Mouse (Mus musculus): Measurements from ENCODE around the gene Smug1.

The Smug1 gene

DNA sequence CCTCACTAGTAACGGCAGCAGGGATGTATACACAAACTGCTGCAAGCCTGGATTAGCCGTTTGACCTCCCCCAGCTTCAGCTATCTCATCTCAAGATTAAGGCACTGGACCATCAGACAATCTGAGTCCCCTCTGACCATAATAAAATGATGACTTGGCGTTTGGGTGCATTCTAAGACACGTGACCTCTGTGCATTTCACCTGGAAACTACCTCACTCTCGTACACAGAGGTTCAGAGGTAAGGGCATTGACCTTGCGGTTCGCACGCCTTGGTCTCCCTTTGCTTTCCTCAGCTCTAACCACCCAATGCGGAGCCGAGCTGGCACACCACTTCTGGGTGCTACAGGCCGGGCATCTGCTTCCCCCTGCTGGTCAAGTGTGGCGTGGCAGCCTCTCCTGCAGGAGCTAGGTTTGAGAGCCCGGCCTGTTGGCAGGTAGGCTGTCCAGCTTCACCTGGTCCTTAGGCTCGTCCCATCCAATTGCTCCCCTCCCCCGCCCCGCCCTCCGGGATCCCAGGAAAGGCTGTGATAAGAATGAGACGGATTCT lies 10.1 kb upstream of the Smug1 start:
- WGBS, result 4% methylated on average over 18 of the region's 18 CpGs

DNA sequence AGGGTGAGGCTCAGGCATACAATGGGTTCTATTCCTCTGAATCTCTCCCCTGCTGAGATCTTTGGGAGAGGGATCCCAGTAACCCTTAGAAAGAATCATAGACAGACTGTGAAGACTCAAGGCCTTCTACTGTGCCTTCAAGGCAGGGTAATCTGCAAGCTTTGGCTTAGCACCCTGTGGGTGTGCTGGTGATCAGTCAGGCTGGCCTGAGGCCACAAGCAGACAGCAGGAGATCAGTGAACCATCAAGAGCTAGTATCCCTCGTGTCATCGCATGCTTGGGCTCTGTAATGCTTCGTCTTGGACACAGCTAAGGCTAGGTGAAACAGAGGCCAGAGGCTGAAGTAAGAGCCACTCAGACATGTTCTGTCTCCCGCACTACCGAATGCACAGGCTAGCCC lies 6.4 kb upstream of the Smug1 start:
- WGBS, result 87% methylated on average over 5 of the region's 5 CpGs

DNA sequence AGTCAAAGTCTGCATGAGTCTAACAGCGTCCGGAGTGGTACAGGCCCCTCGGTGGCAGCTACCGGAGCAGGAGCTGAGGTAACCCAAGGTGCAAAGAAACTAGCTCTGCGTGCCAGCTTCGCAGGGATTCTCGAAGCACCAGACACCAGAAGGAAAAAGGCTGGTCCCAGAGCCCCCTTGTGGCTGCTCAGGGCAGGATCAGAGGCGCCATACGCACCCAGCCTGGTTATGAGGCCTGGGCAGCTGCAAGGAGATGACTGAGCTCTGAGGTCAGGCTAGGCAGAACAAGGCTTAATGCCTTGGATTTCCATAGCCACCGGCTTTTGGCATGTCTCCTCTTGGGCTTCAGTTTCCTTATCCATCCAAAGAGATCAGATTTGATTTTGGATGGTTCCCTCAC lies 5.6 kb upstream of the Smug1 start:
- WGBS, result 27% methylated on average over 10 of the region's 10 CpGs

DNA sequence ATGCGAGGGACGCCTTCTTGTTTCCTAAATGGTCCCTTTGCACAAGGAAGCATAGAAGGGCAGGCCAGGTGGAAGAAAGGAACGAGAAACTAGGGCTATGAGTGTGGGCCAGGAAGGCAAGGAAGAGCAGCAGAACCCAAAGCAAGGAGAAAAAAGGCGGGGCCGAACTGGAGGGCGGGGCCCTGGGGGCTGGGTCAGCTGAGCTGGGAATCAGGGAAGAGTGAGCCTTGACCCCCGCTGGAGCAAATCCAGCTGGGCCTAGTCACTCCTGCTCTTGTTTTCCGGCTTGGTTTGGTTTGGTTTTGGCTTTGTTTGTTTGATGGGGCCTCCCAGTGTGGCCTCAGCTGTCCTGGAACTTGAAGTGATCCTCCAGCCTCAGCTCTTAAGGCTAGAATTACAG lies 4.4 kb upstream of the Smug1 start:
- 52% methylated on average over 8 of the region's 8 CpGs for WGBS

DNA sequence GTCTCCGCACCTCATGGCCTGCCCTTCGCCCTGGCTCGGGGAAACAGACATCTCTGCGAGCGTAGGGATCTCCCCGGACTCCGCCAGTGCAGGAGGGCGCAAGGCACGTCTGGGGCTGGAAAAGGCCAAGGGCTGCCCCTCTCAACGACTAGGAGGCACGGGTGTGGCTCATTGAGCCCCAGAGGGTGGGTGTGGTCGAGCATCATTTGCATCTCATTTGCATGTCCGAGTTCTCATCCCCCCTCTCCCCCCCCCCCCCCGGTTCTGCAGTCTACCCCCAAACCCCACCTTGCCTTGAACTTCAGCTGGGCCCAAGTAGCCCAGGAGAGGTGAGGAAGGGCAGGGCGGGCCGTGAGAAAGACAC lies 3.4 kb upstream of the Smug1 start:
- 28% methylated on average over 16 of the region's 16 CpGs for WGBS

DNA sequence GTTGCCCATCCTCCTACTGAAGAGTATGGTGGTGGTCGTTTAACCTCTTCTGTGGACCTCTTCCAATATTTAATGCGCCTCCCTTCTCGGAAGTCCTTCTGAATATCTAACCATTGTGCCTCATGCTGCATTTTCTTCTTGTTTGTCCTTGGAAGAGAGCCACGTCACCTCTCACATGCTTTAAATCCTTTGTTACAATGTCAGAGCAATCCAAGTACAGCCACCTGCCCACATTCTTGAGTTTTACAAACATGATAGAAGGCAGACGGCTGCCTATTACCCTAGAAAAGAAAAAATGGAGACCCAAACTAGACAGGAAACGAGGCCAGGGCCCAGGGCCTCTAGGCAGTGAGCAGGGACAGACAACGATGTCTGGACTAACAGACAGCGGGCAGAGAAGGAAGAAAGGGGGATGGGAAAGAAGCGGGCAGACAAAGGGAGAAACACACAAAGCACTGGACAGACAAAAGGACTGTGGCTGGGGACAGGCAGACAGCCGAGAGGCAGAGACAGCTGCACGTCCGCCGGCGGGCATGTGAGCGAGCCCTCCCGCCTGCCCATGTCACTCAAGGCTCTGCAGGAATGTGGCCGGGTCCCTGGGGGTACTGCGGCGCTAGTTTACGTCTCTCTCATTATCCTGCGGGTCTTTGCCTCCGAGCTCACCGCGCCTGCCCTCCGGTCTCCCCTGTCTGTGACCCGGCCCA lies 2.9 kb upstream of the Smug1 start:
- WGBS, result 22% methylated on average over 26 of the region's 26 CpGs

DNA sequence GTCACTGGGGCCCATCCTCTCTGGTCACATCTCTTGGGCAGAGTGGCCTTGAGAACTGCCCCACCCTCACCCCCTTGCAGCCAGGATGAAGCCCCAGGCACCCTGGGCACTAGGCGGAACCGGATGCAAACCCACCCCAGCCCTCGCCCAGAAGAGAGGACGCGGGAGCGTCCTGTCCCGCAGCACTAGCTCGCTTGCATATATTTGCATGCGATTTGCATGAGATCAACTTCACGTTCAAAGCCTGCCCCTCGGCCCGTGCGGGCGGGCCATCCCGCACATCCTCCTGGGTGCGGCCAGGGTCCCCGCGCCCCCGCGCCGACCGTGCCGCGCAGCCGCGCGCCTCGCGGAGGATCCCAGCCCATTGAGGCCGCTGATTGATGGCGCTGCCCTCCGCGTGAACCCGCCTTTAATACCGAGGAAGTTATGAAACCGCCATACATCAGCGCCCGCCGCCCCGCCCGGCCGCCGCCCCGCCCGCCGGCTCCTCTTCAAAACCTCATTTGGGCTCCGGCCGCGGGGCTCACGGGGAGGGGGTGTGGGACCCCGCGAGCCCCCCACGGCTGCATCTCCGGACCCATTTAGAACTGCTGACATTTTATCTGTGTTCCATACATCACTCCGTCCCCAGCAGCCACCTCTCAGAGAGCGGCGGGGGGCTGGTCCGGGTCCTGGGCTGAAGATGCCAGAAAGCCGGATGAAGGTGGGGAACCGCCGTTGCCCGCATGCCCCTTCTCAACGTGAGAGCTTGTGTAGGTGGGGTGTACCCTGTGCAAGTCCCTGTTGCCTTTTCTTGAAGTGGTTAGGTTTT lies 2.1 kb upstream of the Smug1 start:
- 2% methylated on average over 63 of the region's 63 CpGs for WGBS

DNA sequence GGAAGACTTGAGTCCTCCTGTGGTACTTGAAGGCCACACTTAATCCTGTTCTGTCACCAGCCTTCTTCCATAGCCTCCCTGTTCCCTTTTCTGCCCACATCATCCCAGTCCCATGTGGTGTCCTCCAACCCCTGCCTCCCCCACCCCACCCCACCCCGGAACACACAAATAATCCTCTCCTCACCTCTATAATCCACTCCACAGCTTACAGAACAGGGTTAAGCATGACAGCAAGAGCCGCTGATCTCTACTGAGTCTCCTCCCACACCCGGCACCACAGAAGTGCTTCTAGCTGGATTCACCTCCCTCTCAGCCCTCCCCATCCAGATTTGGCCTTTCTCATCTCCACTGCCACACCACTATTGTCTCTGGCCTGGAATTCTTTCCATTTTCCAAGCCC lies 894 bp upstream of the Smug1 start:
- 49% methylated on average over 3 of the region's 3 CpGs for whole genome bisulfite sequencing

DNA sequence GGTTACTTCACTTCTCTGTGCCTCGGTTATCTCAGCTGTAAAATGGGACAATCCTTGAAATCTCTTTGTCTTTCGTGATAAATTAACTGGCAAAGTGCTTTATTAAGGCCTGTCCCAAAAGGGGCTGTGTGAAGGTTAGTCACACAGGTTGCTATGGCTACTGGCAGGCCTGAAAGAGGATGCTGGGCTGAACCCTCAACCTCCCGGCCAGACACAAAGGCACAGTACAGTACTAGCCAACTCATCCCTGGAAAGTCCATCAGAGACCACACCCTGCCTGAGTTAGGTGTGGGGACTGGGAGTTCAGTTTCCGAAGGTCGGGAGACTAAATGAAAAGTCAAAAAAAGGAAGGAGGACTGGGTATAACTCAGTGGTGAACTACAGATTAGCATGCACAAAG lies 968 bp downstream of the Smug1 start:
- 42% methylated on average over 5 of the region's 5 CpGs for WGBS

DNA sequence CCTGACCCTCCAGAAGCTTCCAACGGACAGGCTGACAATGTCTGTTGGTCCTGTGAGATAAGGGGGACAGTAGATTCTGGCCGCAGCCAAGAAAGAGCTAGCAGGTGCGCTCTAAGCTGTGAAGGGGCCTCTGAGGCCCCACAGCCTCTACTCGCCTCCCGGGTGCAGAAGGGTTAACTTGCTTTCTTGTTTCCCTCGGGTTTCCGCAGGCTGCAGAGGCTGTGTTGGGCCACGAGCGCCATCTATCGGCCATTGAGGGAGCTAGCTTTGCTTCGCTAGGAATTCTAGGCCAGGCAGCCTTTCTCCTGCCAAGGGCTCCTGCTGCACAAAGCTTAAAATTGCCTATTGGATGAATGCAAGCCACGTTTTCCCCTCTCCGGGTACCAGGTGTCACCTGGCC lies 1.5 kb downstream of the Smug1 start:
- WGBS, result under 1% methylated on average over 13 of the region's 13 CpGs

DNA sequence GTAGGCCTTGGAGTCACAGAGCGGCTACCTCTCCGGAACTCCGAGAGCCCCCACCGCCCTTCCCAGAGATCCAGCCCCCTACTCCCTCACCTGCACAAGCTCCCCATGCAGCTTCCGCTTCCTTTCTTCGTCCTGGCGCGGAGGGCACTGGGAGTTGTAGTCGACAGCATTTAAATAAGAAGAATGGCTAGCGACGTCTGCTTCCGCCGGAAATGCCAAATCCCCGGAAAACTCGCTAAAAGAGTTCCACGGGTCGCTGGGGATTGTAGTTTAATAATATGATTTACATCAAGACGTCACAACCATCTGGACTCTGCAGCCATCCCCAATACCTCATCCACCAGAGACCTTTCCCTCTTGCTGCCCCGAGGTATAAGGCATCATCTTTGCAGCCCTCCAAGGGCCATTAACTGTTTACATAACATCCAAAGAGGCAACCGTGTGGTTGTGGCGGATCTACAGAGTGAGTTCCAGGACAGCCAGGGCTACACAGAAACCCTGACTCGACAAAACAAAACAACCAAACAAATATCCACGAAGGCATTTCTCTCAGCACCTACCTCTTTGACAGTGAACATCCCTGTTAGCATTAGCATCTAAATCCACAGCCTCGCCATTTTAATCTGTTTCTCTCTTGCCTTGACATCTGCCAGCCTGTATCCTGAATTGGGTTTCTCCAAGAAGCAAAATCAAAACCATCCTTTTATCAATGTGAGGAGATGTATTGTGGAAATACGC lies 3.5 kb downstream of the Smug1 start:
- WGBS, result 8% methylated on average over 25 of the region's 25 CpGs

DNA sequence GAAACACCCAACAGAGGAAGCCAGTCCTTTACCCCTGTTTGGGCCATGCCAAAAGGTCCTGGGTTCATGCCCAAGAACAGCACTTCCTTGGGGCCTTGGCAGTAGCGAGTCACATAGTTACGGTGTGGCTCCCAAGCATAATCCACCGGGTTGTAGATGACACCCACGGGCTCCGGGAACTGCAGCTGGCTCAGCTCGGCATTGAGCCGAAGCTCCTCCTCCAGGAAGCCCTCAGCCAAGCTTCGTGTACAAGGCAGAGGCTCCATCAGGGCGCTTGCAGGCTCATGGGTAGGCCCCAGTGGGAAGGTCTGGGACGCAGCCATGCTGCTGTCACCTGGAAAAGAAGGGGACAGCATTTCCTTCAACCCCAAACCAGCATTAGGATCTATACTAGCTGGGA lies 9.3 kb downstream of the Smug1 start:
- 50% methylated on average over 10 of the region's 10 CpGs for WGBS

DNA sequence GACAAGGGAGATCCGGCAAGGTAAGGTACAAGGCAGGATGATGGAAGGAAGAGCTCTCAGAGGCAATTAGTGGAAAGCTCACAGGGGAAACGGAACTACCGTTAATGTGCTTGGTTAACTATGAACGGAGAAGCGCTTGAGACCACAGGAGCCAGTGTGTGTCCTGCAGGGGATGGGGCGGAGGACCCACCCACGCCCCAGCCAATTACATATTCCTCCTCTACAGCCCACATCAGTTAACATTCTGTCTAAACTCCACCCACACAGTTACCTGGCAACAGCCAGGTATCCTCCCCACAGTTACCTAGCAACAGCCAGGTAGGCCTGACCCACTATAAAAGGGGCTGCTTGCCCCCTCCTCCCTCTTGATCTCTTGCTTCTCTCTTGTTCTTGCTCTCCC lies 10.0 kb downstream of the Smug1 start:
- 73% methylated on average over 7 of the region's 7 CpGs for WGBS

DNA sequence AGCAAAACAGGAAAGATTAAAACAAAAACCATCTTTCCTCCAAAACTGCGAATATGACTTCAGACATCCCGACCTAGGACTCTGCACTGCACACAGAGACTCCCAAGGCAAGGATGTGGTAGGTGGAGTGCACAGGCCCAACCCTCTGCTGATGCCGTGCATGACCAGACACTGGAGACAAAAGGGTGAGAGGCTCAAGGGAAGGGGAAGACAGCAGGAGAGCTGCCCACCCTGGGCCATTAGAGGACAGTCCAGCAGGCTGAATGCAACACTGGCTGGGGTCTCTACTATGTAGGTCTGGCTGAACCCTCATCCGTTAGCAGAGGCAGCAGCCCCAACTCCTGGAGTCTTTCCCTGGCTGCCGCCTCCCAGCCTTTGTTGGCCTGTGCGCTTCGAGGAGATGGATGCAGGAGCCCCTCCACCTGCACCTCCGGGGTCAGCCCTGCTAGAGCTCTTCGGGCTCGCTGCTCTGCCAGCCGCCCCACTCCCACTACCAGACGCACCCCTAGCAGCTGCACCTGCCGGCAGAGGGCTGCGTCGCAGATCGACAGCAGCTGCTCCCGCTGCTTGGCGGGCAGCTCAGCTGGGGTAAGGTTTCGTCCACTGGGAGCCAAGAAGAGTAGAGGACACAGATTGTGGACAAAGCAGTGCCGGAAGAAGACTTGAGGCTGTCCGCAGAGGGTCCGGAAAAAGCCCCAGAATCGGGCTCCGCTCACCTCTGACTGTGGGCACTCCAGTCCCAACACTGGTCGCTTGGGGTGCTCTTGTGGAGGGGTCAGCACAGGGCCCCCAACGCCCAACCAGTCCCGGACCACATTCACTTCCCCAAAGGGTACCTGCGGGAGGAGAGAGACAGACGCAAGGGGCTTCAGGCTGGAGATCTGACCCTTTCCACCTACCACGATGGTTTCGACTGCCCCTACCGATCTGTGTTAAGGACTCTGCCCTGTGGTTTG lies 11.2 kb downstream of the Smug1 start:
- WGBS, result 67% methylated on average over 32 of the region's 32 CpGs

DNA sequence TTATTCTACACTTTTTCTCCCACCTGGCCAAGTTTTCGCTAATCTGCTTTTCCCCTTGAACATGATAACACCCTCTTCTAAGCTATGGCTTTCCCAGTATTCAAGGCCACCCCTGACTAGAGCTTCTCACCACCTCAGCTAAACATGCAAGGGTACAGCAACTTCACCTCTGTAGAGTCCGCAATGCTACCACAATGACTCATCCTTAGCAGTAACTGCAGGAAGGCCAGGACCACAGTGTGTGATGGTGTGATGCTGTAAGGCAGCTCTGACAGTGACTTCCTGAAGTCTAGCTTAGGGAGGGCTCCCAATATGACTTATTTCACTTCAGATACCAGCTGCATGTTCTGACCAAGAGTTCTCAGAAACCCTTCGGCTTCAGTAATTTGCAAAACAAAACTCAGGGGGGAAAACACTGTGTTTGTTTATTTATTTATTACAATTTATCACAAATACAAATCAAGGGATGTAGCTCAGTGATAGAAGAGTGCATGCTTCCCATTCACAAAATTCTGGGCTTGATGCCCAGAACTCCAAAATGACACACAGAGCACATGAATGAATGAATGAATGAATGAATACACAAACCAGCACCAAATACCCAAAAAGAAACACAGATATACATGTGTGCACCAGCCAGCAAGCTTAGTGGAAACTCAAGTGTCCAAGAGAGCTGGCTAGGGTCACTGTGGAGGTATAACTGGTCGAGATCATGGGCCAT lies 13.8 kb downstream of the Smug1 start:
- WGBS, result 84% methylated on average over 4 of the region's 4 CpGs

DNA sequence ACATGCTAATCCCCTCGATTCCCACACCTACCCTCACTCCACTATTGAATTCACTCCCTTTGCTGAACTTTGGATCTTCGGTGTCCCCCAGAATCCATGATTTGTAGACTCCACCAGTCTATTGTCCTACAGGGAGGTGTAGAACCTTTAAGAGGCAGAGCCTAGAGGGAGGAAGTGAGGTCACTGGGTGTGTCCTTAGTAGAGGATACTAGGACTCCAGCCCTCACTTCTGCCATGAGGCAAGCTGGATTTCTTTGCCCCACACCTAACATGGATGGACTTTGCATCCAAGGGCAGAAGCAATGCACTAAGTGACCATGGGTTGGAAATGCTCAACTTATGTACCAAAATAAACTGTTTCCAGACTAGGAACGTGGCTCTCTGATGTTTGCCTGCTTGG lies 14.5 kb downstream of the Smug1 start:
- 86% methylated on average over 3 of the region's 3 CpGs for WGBS

DNA sequence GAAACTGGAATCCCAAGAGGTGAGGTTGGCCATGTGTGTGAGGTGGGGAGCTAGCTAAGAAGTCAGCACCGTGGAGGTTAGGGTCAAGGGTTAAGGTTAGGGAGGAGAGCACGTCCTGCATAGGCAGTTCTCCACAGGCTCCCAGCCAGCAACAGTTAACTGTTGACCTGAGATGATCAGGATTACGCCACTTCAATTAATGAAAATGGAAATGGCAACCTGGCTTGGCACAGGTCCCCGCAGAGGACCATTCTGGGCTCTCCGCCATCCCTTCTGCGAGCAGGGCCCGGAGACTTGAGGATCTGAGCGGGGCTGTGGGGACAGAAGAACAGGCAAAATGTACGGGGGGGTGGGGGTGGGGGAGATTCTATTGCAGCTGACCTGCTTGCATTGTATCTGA lies 19.1 kb downstream of the Smug1 start:
- 64% methylated on average over 9 of the region's 9 CpGs for WGBS

DNA sequence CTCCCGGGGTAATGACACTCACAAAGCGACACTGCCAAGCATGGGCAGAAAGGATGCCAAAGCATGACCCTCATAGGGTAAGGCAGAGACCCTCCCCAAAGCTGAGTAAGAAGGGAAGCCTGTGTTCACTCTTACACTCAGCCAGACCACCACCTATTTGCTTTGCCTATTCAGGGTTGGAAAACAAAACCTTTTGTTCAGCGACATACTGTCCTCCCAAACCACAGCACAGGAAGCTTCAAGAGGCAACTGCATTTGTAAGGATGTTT lies 19.5 kb downstream of the Smug1 start:
- WGBS, result 22% methylated on average over 3 of the region's 3 CpGs

DNA sequence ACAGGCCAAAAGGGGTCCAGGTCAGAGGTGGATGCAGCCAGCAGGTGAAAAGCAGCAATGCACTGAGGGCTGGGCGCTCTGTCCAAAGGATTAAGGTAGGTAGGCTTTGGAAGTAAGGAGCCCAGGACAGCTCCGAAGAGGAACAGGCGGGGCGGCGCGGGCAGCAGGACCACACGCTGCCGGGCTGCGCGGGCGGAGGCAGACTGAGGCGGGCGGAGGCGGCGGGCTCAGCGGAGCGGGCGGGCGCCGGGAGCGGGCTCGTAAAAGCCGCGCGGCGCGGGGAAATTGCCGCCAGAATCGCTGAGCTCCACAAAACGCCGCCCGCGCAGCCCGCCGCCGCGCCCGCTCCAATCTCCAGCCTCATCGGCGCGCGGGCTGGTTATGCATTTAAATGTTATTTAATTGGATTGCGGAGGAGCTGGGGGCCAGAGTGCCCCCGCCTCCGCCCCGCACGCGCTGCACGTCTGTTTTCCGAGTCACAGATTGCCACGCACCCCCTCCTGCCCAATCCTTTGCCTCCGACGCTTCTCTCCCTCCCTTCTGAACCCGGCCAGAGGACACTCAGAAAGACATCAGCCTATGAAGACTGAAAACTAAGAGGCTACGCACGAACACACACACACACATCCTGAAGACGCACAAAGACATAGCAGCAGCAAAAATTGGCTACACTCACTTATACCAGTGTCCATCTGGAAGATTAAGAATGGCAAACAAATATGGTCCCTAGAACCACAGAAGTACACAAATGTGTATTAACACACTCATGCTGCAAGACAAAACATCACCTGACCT lies 20.1 kb downstream of the Smug1 start:
- 1% methylated on average over 56 of the region's 57 CpGs for WGBS

DNA sequence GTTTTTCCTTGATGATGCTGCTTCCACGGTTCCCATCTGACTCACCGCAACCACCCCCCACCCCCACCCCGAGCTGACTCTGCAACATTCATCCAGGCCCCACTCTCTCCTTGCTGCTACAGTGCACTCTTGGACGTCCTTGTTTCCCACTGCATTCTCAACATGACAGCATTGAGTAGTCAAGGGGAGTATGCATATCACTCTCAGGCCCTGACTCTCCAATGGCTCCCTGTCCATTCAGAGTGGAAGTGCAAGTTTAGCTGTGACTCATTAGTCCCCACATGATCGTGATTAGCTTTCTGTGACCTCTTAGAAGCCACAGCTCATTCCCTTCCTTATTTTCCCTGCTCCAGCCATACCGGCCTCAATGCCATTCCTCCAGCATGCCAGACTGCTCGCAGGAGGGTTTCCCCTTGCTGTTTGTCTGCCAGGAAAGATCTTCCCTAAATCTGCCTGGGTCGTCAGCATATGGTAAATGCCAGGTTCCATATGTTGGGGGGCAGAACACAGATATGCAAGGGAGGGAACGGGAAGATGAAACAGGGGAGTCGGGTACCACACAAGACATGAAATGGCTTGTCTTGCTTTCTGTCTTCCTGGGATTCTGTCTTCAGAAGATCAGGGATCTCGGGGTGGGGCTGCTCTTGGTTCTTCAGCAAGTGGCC lies 21.1 kb downstream of the Smug1 start:
- WGBS, result 67% methylated on average over 11 of the region's 11 CpGs
